Mouse (Mus musculus): ENCODE results near the gene Gm13283. TPM values are rescaled to one million over a fixed set of nuclear protein-coding genes. Genes with fewer than 3 reads are reported as not detected.
"Not testable (repeated sequence)": the region's sequence is repeated elsewhere in the genome, so short reads cannot be mapped to it uniquely, and the experiment has no call there.

Gene Gm13283
- polyA plus RNA-seq, 1 experiment from 2014 or later: 0.33 TPM

- WGBS: no CpG with 5 or more reads among the region's 28 CpGs
- not testable (repeated sequence) for ATAC-seq (ENCODE audit: insufficient read depth); H3K27me3 ChIP-seq (ENCODE audit: insufficient read depth, low read length)
Observed at GRCm38 (mm10) chr4:88788402-88788801, 28.5 kb downstream of the Gm13283 start, which contains the start of gene Gm13277. Gene Gm13277, plus strand, starts transcription at chr4:88788632.

GRCm38 (mm10) chr4:88791250-88791649 is 31.3 kb downstream of the Gm13283 start, which contains the start of gene Gm13278:
Gene Gm13278, plus strand, starts transcription at chr4:88791550.
- not testable (repeated sequence) for H3K9ac ChIP-seq; H3K27ac ChIP-seq (ENCODE audit: low read depth); H3K4me2 ChIP-seq; ATAC-seq (ENCODE audit: insufficient read depth); H3K4me1 ChIP-seq (ENCODE audit: insufficient read depth); H3K4me3 ChIP-seq (ENCODE audit: low read depth, low read length); DNase-seq; H3K9me3 ChIP-seq (ENCODE audit: low read depth, low read length); H3K27me3 ChIP-seq (ENCODE audit: insufficient read depth, low read length); H3K36me3 ChIP-seq (ENCODE audit: insufficient read depth)
- no CpG with 5 or more reads among the region's 28 CpGs for WGBS

More at GRCm38 (mm10) chr4:88788402-88788801, 28.5 kb downstream of the Gm13283 start, which contains the start of gene Gm13277:
- not testable (repeated sequence) for H3K4me3 ChIP-seq (ENCODE audit: low read depth, low read length); H3K4me2 ChIP-seq; H3K9me3 ChIP-seq (ENCODE audit: low read depth, low read length); H3K4me1 ChIP-seq (ENCODE audit: insufficient read depth); DNase-seq; H3K9ac ChIP-seq; H3K36me3 ChIP-seq (ENCODE audit: insufficient read depth); H3K27ac ChIP-seq (ENCODE audit: low read depth)
- TF ChIP-seq CTCF (IDR thresholded peaks at IDR 0.05; ENCODE audit: low read depth): peak; percentile 64

- not testable (repeated sequence) for H3K4me2 ChIP-seq; H3K9me3 ChIP-seq (ENCODE audit: low read depth, low read length); H3K27ac ChIP-seq (ENCODE audit: low read depth); H3K9ac ChIP-seq; H3K4me3 ChIP-seq (ENCODE audit: low read depth, low read length); ATAC-seq (ENCODE audit: insufficient read depth); H3K4me1 ChIP-seq (ENCODE audit: insufficient read depth); DNase-seq; H3K36me3 ChIP-seq (ENCODE audit: insufficient read depth); H3K27me3 ChIP-seq (ENCODE audit: insufficient read depth, low read length)
- TF ChIP-seq CTCF (IDR thresholded peaks at IDR 0.05; ENCODE audit: low read depth): peak; percentile 45; the same call in 1 of the 2 replicates
- 0% methylated on average over 8 of the region's 52 CpGs for WGBS
Observed at GRCm38 (mm10) chr4:88793936-88794675, 34.2 kb downstream of the Gm13283 start, which contains the start of gene Gm13275. Gene Gm13275, plus strand, starts transcription at chr4:88794487.

- not testable (repeated sequence) for H3K4me3 ChIP-seq (ENCODE audit: low read depth, low read length); H3K4me2 ChIP-seq; H3K4me1 ChIP-seq (ENCODE audit: insufficient read depth); H3K9ac ChIP-seq; DNase-seq; H3K27ac ChIP-seq (ENCODE audit: low read depth); H3K9me3 ChIP-seq (ENCODE audit: low read depth, low read length); H3K27me3 ChIP-seq (ENCODE audit: insufficient read depth, low read length); H3K36me3 ChIP-seq (ENCODE audit: insufficient read depth); ATAC-seq (ENCODE audit: insufficient read depth)
- no CpG with 5 or more reads among the region's 28 CpGs for WGBS
Observed at GRCm38 (mm10) chr4:88797097-88797496, 37.2 kb downstream of the Gm13283 start, which contains the start of gene Gm13279. Gene Gm13279, plus strand, starts transcription at chr4:88797397.

- not testable (repeated sequence) for ATAC-seq (ENCODE audit: insufficient read depth); H3K4me3 ChIP-seq (ENCODE audit: low read depth, low read length); H3K4me1 ChIP-seq (ENCODE audit: insufficient read depth); H3K36me3 ChIP-seq (ENCODE audit: insufficient read depth); H3K4me2 ChIP-seq; DNase-seq; H3K9ac ChIP-seq; H3K27ac ChIP-seq (ENCODE audit: low read depth); H3K9me3 ChIP-seq (ENCODE audit: low read depth, low read length); H3K27me3 ChIP-seq (ENCODE audit: insufficient read depth, low read length)
- WGBS: 11% methylated on average over 4 of the region's 7 CpGs
Observed at GRCm38 (mm10) chr4:88799365-88799764, 39.4 kb downstream of the Gm13283 start, which contains the start of gene Gm13285. Gene Gm13285, plus strand, starts transcription at chr4:88799665.

- not testable (repeated sequence) for H3K4me1 ChIP-seq (ENCODE audit: insufficient read depth); ATAC-seq (ENCODE audit: insufficient read depth); H3K27me3 ChIP-seq (ENCODE audit: insufficient read depth, low read length); DNase-seq; H3K4me3 ChIP-seq (ENCODE audit: low read depth, low read length); H3K9ac ChIP-seq; H3K27ac ChIP-seq (ENCODE audit: low read depth); H3K9me3 ChIP-seq (ENCODE audit: low read depth, low read length); H3K36me3 ChIP-seq (ENCODE audit: insufficient read depth)
- no CpG with 5 or more reads among the region's 29 CpGs for WGBS
- H3K4me2 ChIP-seq: 0 out of 2 replicates have a peak within 1 kb of the TSS, but pooled peaks have one; percentile 25
Observed at GRCm38 (mm10) chr4:88802954-88803353, 43.0 kb downstream of the Gm13283 start, which contains the start of gene Gm13287. Gene Gm13287, plus strand, starts transcription at chr4:88803254.

GRCm38 (mm10) chr4:88805231-88805630 is 45.3 kb downstream of the Gm13283 start, which contains the start of gene Gm13288:
Gene Gm13288, plus strand, starts transcription at chr4:88805531.
- not testable (repeated sequence) for H3K4me2 ChIP-seq; H3K4me1 ChIP-seq (ENCODE audit: insufficient read depth); ATAC-seq (ENCODE audit: insufficient read depth); H3K4me3 ChIP-seq (ENCODE audit: low read depth, low read length); DNase-seq; H3K36me3 ChIP-seq (ENCODE audit: insufficient read depth); H3K9ac ChIP-seq; H3K9me3 ChIP-seq (ENCODE audit: low read depth, low read length); H3K27ac ChIP-seq (ENCODE audit: low read depth); H3K27me3 ChIP-seq (ENCODE audit: insufficient read depth, low read length)
- WGBS: no CpG with 5 or more reads among the region's 8 CpGs

- DNase-seq; H3K4me3 ChIP-seq (ENCODE audit: low read depth, low read length); H3K4me1 ChIP-seq (ENCODE audit: insufficient read depth); H3K9ac ChIP-seq; H3K27ac ChIP-seq (ENCODE audit: low read depth); H3K36me3 ChIP-seq (ENCODE audit: insufficient read depth); H3K4me2 ChIP-seq; H3K27me3 ChIP-seq (ENCODE audit: insufficient read depth, low read length); H3K9me3 ChIP-seq (ENCODE audit: low read depth, low read length); ATAC-seq (ENCODE audit: insufficient read depth): not testable (repeated sequence)
- WGBS: 3% methylated on average over 6 of the region's 34 CpGs
Observed at GRCm38 (mm10) chr4:88805761-88806160, 45.8 kb downstream of the Gm13283 start.
